Mouse (Mus musculus): ENCODE data around the gene Tex264. TPM values are rescaled to one million over a fixed set of nuclear protein-coding genes. Genes with fewer than 3 reads are reported as not detected.

Tex264 gene
- 53.3 and 55.9 TPM in 2 replicates for polyA plus RNA-seq (2014; fragmentation: Nextera tagmentation; extraction: Ambion mirVana)

GRCm38 (mm10) chr9:106685249-106686101 lies at the start of gene Tex264:
TSS of gene Tex264 (minus strand) at chr9:106685927.
- Histone ChIP-seq H3K4me2 (replicated peaks; ENCODE audit: low read depth, low read length) (peak within 1 kb of the TSS; percentile 94), H3K4me3 (ENCODE audit: low read depth, low read length) (peak within 1 kb of the TSS; percentile 79), H3K27me3 (ENCODE audit: control insufficient read depth, insufficient read depth, low read length) (no peaks in the 10 kb centered on the region), H3K36me3 (ENCODE audit: control insufficient read depth, insufficient read depth, low read length) (peaks cover 8% of the 10 kb centered on the region; the same call in 1 of the 2 replicates), H3K9ac (replicated peaks; ENCODE audit: low read depth, low read length) (peak within 1 kb of the TSS; percentile 71), H3K4me1 (ENCODE audit: control insufficient read depth, insufficient read depth, low read length) (peaks cover 9% of the 10 kb centered on the region; the same call in 1 of the 2 replicates), H3K27ac (ENCODE audit: low read length) (peak within 1 kb of the TSS; percentile 91), H3K9me3 (ENCODE audit: control insufficient read depth, low read depth, low read length) (no peaks in the 10 kb centered on the region)
- WGBS = under 1% methylated on average over 86 of the region's 86 CpGs
- peak; percentile 89 for ATAC-seq (ENCODE audit: insufficient number of reproducible peaks, insufficient read depth, low FRiP score, low read depth)

GRCm38 (mm10) chr9:106733690-106734089 lies 48.0 kb upstream of the Tex264 start:
- H3K27me3 ChIP-seq (ENCODE audit: control insufficient read depth, insufficient read depth, low read length) = no peaks in the 10 kb centered on the region
- H3K4me2 ChIP-seq (replicated peaks; ENCODE audit: low read depth, low read length) = no peak overlapping the region
- no peak overlapping the region for H3K4me3 ChIP-seq (ENCODE audit: low read depth, low read length)
- H3K9me3 ChIP-seq (ENCODE audit: control insufficient read depth, low read depth, low read length) = no peaks in the 10 kb centered on the region
- WGBS = 77% methylated on average over 2 of the region's 2 CpGs
- no peaks in the 10 kb centered on the region for H3K36me3 ChIP-seq (ENCODE audit: control insufficient read depth, insufficient read depth, low read length)
- no peak overlapping the region for H3K9ac ChIP-seq (replicated peaks; ENCODE audit: low read depth, low read length)
- no peak overlapping the region for H3K27ac ChIP-seq (ENCODE audit: low read length)
- H3K4me1 ChIP-seq (ENCODE audit: control insufficient read depth, insufficient read depth, low read length) = no peaks in the 10 kb centered on the region
- ATAC-seq (ENCODE audit: insufficient number of reproducible peaks, insufficient read depth, low FRiP score, low read depth) = no peak

GRCm38 (mm10) chr9:106729416-106729815 lies 43.7 kb upstream of the Tex264 start:
- no peaks in the 10 kb centered on the region for H3K4me1 ChIP-seq (ENCODE audit: control insufficient read depth, insufficient read depth, low read length)
- H3K36me3 ChIP-seq (ENCODE audit: control insufficient read depth, insufficient read depth, low read length) = no peaks in the 10 kb centered on the region
- H3K9me3 ChIP-seq (ENCODE audit: control insufficient read depth, low read depth, low read length) = no peaks in the 10 kb centered on the region
- WGBS = 86% methylated on average over 2 of the region's 2 CpGs
- no peak for ATAC-seq (ENCODE audit: insufficient number of reproducible peaks, insufficient read depth, low FRiP score, low read depth)
- H3K4me2 ChIP-seq (replicated peaks; ENCODE audit: low read depth, low read length) = no peak overlapping the region
- H3K27ac ChIP-seq (ENCODE audit: low read length) = no peak overlapping the region
- no peak overlapping the region for H3K9ac ChIP-seq (replicated peaks; ENCODE audit: low read depth, low read length)
- no peaks in the 10 kb centered on the region for H3K27me3 ChIP-seq (ENCODE audit: control insufficient read depth, insufficient read depth, low read length)
- no peak overlapping the region for H3K4me3 ChIP-seq (ENCODE audit: low read depth, low read length)

- Histone ChIP-seq H3K4me3 (ENCODE audit: low read depth, low read length) (no peak overlapping the region), H3K9me3 (ENCODE audit: control insufficient read depth, low read depth, low read length) (no peaks in the 10 kb centered on the region), H3K9ac (replicated peaks; ENCODE audit: low read depth, low read length) (no peak overlapping the region), H3K27me3 (ENCODE audit: control insufficient read depth, insufficient read depth, low read length) (no peaks in the 10 kb centered on the region), H3K4me1 (ENCODE audit: control insufficient read depth, insufficient read depth, low read length) (no peaks in the 10 kb centered on the region), H3K4me2 (replicated peaks; ENCODE audit: low read depth, low read length) (no peak overlapping the region), H3K36me3 (ENCODE audit: control insufficient read depth, insufficient read depth, low read length) (no peaks in the 10 kb centered on the region), H3K27ac (ENCODE audit: low read length) (no peak overlapping the region)
- WGBS = 82% methylated on average over 1 of the region's 1 CpGs
- ATAC-seq (ENCODE audit: insufficient number of reproducible peaks, insufficient read depth, low FRiP score, low read depth) = no peak
These were observed 41.2 kb upstream of the Tex264 start for GRCm38 (mm10) chr9:106726891-106727290.

GRCm38 (mm10) chr9:106725435-106725834 lies 39.7 kb upstream of the Tex264 start:
- Histone ChIP-seq H3K36me3 (ENCODE audit: control insufficient read depth, insufficient read depth, low read length) (no peaks in the 10 kb centered on the region), H3K4me3 (ENCODE audit: low read depth, low read length) (no peak overlapping the region), H3K4me1 (ENCODE audit: control insufficient read depth, insufficient read depth, low read length) (no peaks in the 10 kb centered on the region), H3K27ac (ENCODE audit: low read length) (no peak overlapping the region), H3K4me2 (replicated peaks; ENCODE audit: low read depth, low read length) (no peak overlapping the region), H3K9me3 (ENCODE audit: control insufficient read depth, low read depth, low read length) (no peaks in the 10 kb centered on the region), H3K27me3 (ENCODE audit: control insufficient read depth, insufficient read depth, low read length) (no peaks in the 10 kb centered on the region), H3K9ac (replicated peaks; ENCODE audit: low read depth, low read length) (no peak overlapping the region)
- WGBS = 92% methylated on average over 2 of the region's 2 CpGs
- ATAC-seq (ENCODE audit: insufficient number of reproducible peaks, insufficient read depth, low FRiP score, low read depth) = no peak

GRCm38 (mm10) chr9:106724864-106725263 lies 39.1 kb upstream of the Tex264 start:
- no peaks in the 10 kb centered on the region for H3K36me3 ChIP-seq (ENCODE audit: control insufficient read depth, insufficient read depth, low read length)
- H3K4me2 ChIP-seq (replicated peaks; ENCODE audit: low read depth, low read length) = no peak overlapping the region
- no peak overlapping the region for H3K4me3 ChIP-seq (ENCODE audit: low read depth, low read length)
- WGBS = 81% methylated on average over 1 of the region's 1 CpGs
- H3K9ac ChIP-seq (replicated peaks; ENCODE audit: low read depth, low read length) = no peak overlapping the region
- no peaks in the 10 kb centered on the region for H3K9me3 ChIP-seq (ENCODE audit: control insufficient read depth, low read depth, low read length)
- no peak for ATAC-seq (ENCODE audit: insufficient number of reproducible peaks, insufficient read depth, low FRiP score, low read depth)
- no peaks in the 10 kb centered on the region for H3K4me1 ChIP-seq (ENCODE audit: control insufficient read depth, insufficient read depth, low read length)
- H3K27ac ChIP-seq (ENCODE audit: low read length) = no peak overlapping the region
- no peaks in the 10 kb centered on the region for H3K27me3 ChIP-seq (ENCODE audit: control insufficient read depth, insufficient read depth, low read length)

- Histone ChIP-seq H3K9ac (replicated peaks; ENCODE audit: low read depth, low read length) (no peak overlapping the region), H3K27ac (ENCODE audit: low read length) (no peak overlapping the region), H3K4me1 (ENCODE audit: control insufficient read depth, insufficient read depth, low read length) (no peaks in the 10 kb centered on the region), H3K9me3 (ENCODE audit: control insufficient read depth, low read depth, low read length) (no peaks in the 10 kb centered on the region), H3K4me3 (ENCODE audit: low read depth, low read length) (no peak overlapping the region), H3K36me3 (ENCODE audit: control insufficient read depth, insufficient read depth, low read length) (peaks cover 38% of the 10 kb centered on the region), H3K27me3 (ENCODE audit: control insufficient read depth, insufficient read depth, low read length) (no peaks in the 10 kb centered on the region), H3K4me2 (replicated peaks; ENCODE audit: low read depth, low read length) (no peak overlapping the region)
- ATAC-seq (ENCODE audit: insufficient number of reproducible peaks, insufficient read depth, low FRiP score, low read depth) = no peak
- 93% methylated on average over 4 of the region's 4 CpGs for WGBS
These were observed 31.0 kb upstream of the Tex264 start for GRCm38 (mm10) chr9:106716729-106717128.

GRCm38 (mm10) chr9:106716232-106716631 lies 30.5 kb upstream of the Tex264 start:
- H3K9ac ChIP-seq (replicated peaks; ENCODE audit: low read depth, low read length) = no peak overlapping the region
- H3K27me3 ChIP-seq (ENCODE audit: control insufficient read depth, insufficient read depth, low read length) = no peaks in the 10 kb centered on the region
- peaks cover 41% of the 10 kb centered on the region for H3K36me3 ChIP-seq (ENCODE audit: control insufficient read depth, insufficient read depth, low read length)
- H3K4me3 ChIP-seq (ENCODE audit: low read depth, low read length) = no peak overlapping the region
- no peaks in the 10 kb centered on the region for H3K4me1 ChIP-seq (ENCODE audit: control insufficient read depth, insufficient read depth, low read length)
- 90% methylated on average over 2 of the region's 2 CpGs for WGBS
- H3K4me2 ChIP-seq (replicated peaks; ENCODE audit: low read depth, low read length) = no peak overlapping the region
- H3K27ac ChIP-seq (ENCODE audit: low read length) = no peak overlapping the region
- H3K9me3 ChIP-seq (ENCODE audit: control insufficient read depth, low read depth, low read length) = no peaks in the 10 kb centered on the region
- ATAC-seq (ENCODE audit: insufficient number of reproducible peaks, insufficient read depth, low FRiP score, low read depth) = no peak
